Mouse (Mus musculus): ENCODE measurements around the gene Myo15b. TPM values are rescaled to one million over a fixed set of nuclear protein-coding genes. Genes with fewer than 3 reads are reported as not detected.
A peak's percentile ranks its signal among the peaks of the same experiment; 100 is the strongest.

Gene Myo15b
- polyA plus RNA-seq, 1 experiment from 2014 or later = 0.37 TPM

DNA sequence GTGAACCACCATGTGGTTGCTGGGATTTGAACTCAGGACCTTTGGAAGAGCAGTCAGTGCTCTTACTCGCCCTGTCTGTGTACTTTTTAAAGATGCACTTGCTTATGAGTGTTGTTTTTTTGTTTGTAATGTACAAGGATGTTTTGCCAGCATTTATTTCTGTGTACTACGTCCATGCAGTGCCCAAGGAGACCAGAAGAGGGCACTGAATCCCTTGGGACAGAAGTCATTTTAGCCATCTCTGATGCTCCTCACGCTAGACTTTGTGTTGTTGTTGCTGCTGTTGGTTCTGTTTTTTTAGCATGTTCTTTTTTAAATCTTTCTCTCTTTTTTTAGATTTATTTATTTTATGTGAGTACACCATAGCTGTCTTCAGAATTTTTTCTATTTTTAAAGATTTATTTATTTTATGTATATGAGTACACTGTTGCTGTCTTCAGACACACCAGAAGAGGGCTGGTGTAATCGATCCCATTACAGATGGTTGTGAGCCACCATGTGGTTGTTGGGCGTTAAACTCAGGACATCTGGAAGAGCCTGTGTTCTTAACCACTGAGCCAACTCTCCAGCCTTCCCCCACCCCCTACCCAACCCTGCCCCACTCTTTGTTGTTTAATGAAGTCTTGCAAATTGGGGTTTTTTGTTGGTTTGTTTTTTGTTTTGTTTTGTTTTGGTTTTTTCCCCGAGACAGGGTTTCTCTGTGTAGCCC, 62.1 kb downstream of the Myo15b start:
- no peaks in the 10 kb centered on the region for H3K27me3 ChIP-seq (replicated peaks)
- no peak overlapping the region for H3K9ac ChIP-seq
- H3K4me2 ChIP-seq = no peak overlapping the region
- 51% methylated on average over 6 of the region's 6 CpGs for WGBS
- no peak for ATAC-seq (ENCODE audit: insufficient number of reproducible peaks, low FRiP score)
- no peaks in the 10 kb centered on the region for H3K4me1 ChIP-seq (replicated peaks)
- H3K36me3 ChIP-seq = peaks cover 53% of the 10 kb centered on the region
- H3K27ac ChIP-seq (ENCODE audit: poor library complexity, severe bottlenecking) = no peak overlapping the region
- no peak overlapping the region for H3K4me3 ChIP-seq
- no peaks in the 10 kb centered on the region for H3K9me3 ChIP-seq (replicated peaks)

DNA sequence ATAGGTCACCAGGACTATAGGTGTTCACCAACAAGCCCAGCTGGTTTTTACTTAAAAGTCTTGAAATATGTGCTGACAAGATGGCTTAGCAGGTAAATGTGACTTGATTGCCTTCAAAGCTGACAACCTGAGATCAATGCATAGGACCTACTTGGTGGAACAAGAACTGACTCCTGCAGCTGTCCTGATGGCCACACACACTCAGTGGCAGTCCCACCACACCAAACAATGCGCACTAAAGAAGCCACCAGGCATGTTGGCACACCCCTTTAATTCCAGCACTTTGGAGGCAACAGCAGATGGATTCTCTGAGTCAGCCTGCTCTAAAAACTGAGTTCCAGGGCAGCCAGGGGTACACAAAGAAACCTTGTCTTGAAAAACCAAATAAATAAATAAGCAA, 63.8 kb downstream of the Myo15b start:
- peaks cover 44% of the 10 kb centered on the region for H3K36me3 ChIP-seq
- no peak overlapping the region for H3K4me2 ChIP-seq
- no peaks in the 10 kb centered on the region for H3K4me1 ChIP-seq (replicated peaks)
- H3K4me3 ChIP-seq = no peak overlapping the region
- no peak overlapping the region for H3K9ac ChIP-seq
- H3K9me3 ChIP-seq (replicated peaks) = no peaks in the 10 kb centered on the region
- WGBS = 86% methylated on average over 1 of the region's 1 CpGs
- no peak overlapping the region for H3K27ac ChIP-seq (ENCODE audit: poor library complexity, severe bottlenecking)
- no peaks in the 10 kb centered on the region for H3K27me3 ChIP-seq (replicated peaks)
- ATAC-seq (ENCODE audit: insufficient number of reproducible peaks, low FRiP score) = no peak

- no peak overlapping the region for H3K4me2 ChIP-seq
- no peak overlapping the region for H3K4me3 ChIP-seq
- no peaks in the 10 kb centered on the region for H3K27me3 ChIP-seq (replicated peaks)
- H3K4me1 ChIP-seq (replicated peaks) = peaks cover 11% of the 10 kb centered on the region
- 90% methylated on average over 8 of the region's 8 CpGs for WGBS
- no peak overlapping the region for H3K27ac ChIP-seq (ENCODE audit: poor library complexity, severe bottlenecking)
- no peak overlapping the region for H3K9ac ChIP-seq
- no peak for ATAC-seq (ENCODE audit: insufficient number of reproducible peaks, low FRiP score)
- H3K9me3 ChIP-seq (replicated peaks) = no peaks in the 10 kb centered on the region
- peaks cover 45% of the 10 kb centered on the region for H3K36me3 ChIP-seq
Measured at GRCm38 (mm10) chr11:115929031-115929430, 70.8 kb downstream of the Myo15b start.

- Histone ChIP-seq H3K4me1 (replicated peaks) (peaks cover 19% of the 10 kb centered on the region), H3K9ac (no peak overlapping the region; the same call in 1 of the 2 replicates), H3K27ac (ENCODE audit: poor library complexity, severe bottlenecking) (no peak overlapping the region), H3K4me2 (no peak overlapping the region), H3K9me3 (replicated peaks) (no peaks in the 10 kb centered on the region), H3K36me3 (peaks cover 38% of the 10 kb centered on the region), H3K27me3 (replicated peaks) (no peaks in the 10 kb centered on the region), H3K4me3 (no peak overlapping the region)
- WGBS = 72% methylated on average over 3 of the region's 3 CpGs
- no peak for ATAC-seq (ENCODE audit: insufficient number of reproducible peaks, low FRiP score)
Measured at GRCm38 (mm10) chr11:115929818-115930217, 71.6 kb downstream of the Myo15b start.

DNA sequence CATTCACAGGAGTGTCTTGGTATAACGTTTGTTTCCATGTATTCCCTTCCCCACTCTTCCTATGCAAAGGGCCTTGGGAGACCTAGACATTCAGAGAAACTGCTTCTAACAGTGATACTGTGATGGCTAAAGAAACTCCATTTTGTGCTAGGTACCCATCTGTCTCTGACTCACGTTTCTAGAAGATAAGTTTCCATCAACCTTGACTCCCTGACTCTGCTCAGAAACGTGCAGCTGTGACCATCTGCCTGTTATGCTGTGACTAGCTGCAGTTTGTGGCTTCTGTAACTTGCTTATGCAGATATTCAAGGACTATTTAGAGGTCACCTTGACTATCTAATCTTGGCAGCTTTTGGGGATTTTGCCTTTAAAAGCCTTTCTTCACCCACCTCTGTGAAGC, 73.0 kb downstream of the Myo15b start:
- Histone ChIP-seq H3K27ac (ENCODE audit: poor library complexity, severe bottlenecking) (no peak overlapping the region), H3K4me1 (replicated peaks) (peaks cover 19% of the 10 kb centered on the region), H3K4me2 (no peak overlapping the region), H3K9ac (no peak overlapping the region), H3K4me3 (no peak overlapping the region), H3K36me3 (peaks cover 35% of the 10 kb centered on the region), H3K9me3 (replicated peaks) (no peaks in the 10 kb centered on the region), H3K27me3 (replicated peaks) (no peaks in the 10 kb centered on the region)
- no peak for ATAC-seq (ENCODE audit: insufficient number of reproducible peaks, low FRiP score)
- WGBS = 67% methylated on average over 3 of the region's 3 CpGs

- Histone ChIP-seq H3K9ac (peak within 1 kb of the TSS; percentile 80), H3K27ac (ENCODE audit: poor library complexity, severe bottlenecking) (no peak within 1 kb of the TSS; the same call in 1 of the 2 replicates), H3K36me3 (peaks cover 43% of the 10 kb centered on the region), H3K4me3 (peak within 1 kb of the TSS; percentile 92), H3K9me3 (replicated peaks) (no peaks in the 10 kb centered on the region), H3K4me1 (replicated peaks) (peaks cover 19% of the 10 kb centered on the region), H3K27me3 (replicated peaks) (no peaks in the 10 kb centered on the region), H3K4me2 (peak within 1 kb of the TSS; percentile 94)
- ATAC-seq (ENCODE audit: insufficient number of reproducible peaks, low FRiP score) = peak; percentile 99
- WGBS = under 1% methylated on average over 28 of the region's 28 CpGs
Measured at GRCm38 (mm10) chr11:115933108-115933746, 75.0 kb downstream of the Myo15b start, which contains the start of the genes Sap30bp and Recql5. Gene Sap30bp (plus strand): TSS chr11:115933282. Gene Recql5 (minus strand): TSS chr11:115933477.

DNA sequence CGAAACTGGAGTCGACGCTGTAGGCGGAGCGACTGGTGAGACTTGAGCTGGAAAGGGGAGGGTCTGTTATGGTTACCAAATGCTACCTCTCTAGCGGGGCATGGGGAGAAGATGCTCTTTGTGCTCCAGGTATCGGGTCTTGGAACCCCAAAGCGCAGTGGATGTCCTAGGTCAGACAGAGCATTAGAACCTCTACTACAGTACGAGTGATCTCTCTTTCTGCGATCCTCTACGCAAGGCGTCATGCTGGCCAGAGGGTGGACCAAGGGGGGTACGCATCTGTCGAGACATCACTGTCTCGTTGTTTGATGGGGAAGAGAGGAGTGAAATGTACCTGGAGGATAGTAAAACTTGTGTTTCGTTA, 75.5 kb downstream of the Myo15b start:
- under 1% methylated on average over 16 of the region's 16 CpGs for WGBS
- peak overlapping the region; percentile 92 for H3K4me3 ChIP-seq
- H3K4me1 ChIP-seq (replicated peaks) = peaks cover 19% of the 10 kb centered on the region
- peak; percentile 33 for ATAC-seq (ENCODE audit: insufficient number of reproducible peaks, low FRiP score)
- H3K9me3 ChIP-seq (replicated peaks) = no peaks in the 10 kb centered on the region
- no peak overlapping the region; the same call in 1 of the 2 replicates for H3K27ac ChIP-seq (ENCODE audit: poor library complexity, severe bottlenecking)
- peaks cover 41% of the 10 kb centered on the region for H3K36me3 ChIP-seq
- no peaks in the 10 kb centered on the region for H3K27me3 ChIP-seq (replicated peaks)
- peak overlapping the region; percentile 94 for H3K4me2 ChIP-seq
- peak overlapping the region; percentile 80 for H3K9ac ChIP-seq

GRCm38 (mm10) chr11:115939690-115940329, 81.6 kb downstream of the Myo15b start:
- Histone ChIP-seq H3K4me3 (no peak overlapping the region), H3K27ac (ENCODE audit: poor library complexity, severe bottlenecking) (no peak overlapping the region), H3K4me2 (no peak overlapping the region), H3K9me3 (replicated peaks) (no peaks in the 10 kb centered on the region), H3K4me1 (replicated peaks) (peaks cover under 1% of the 10 kb centered on the region), H3K36me3 (peaks cover 82% of the 10 kb centered on the region), H3K27me3 (replicated peaks) (no peaks in the 10 kb centered on the region), H3K9ac (no peak overlapping the region)
- 34% methylated on average over 6 of the region's 6 CpGs for WGBS
- ATAC-seq (ENCODE audit: insufficient number of reproducible peaks, low FRiP score) = no peak

GRCm38 (mm10) chr11:115941980-115942379, 83.8 kb downstream of the Myo15b start:
- Histone ChIP-seq H3K4me3 (no peak overlapping the region), H3K4me1 (replicated peaks) (no peaks in the 10 kb centered on the region), H3K36me3 (peaks cover 90% of the 10 kb centered on the region), H3K27me3 (replicated peaks) (no peaks in the 10 kb centered on the region), H3K4me2 (no peak overlapping the region), H3K9ac (no peak overlapping the region), H3K27ac (ENCODE audit: poor library complexity, severe bottlenecking) (no peak overlapping the region), H3K9me3 (replicated peaks) (no peaks in the 10 kb centered on the region)
- ATAC-seq (ENCODE audit: insufficient number of reproducible peaks, low FRiP score) = no peak
- 80% methylated on average over 7 of the region's 7 CpGs for WGBS
